16 mouse cellular contexts compared by ENCODE assay signal in genomic region chr8:125901167-125901566, GRCm38 (mm10). TPM values are rescaled to one million over a fixed set of nuclear protein-coding genes. Genes with fewer than 3 reads are reported as not detected.
DNase-seq lines count a peak whose midpoint lies in the region; ATAC-seq and TF ChIP-seq lines count a peak whose summit lies in the region.
"Had no signal": no experiment of that assay in that cellular context is flagged by ENCODE, and none has a peak within 500 bp of the region (broad histone marks: within the 10 kb centered on the region; RNA-seq: fewer than 3 reads in every experiment).

No protein-coding gene starts in this region.

- intact Hi-C loops in gastrocnemius, adult 2 months (cut with DNase I) = no loop called here

- H3K4me3 ChIP-seq in gastrocnemius, adult 2 months = no peak overlapping the region
- no peak overlapping the region for H3K4me3 ChIP-seq in liver, embryonic 14.5 days (ENCODE audit: insufficient read depth in 1 of 2, low read depth in 2 of 2, low read length in 2 of 2)
- no peak overlapping the region for H3K4me3 ChIP-seq in CH12.LX (replicated peaks in 1 of 3; ENCODE audit: low read depth in 2 of 3, low read length in 2 of 3, poor library complexity in 1 of 3)
- no peak overlapping the region for H3K4me3 ChIP-seq in cortical plate, adult 2 months (ENCODE audit: insufficient read depth, low read length)
- H3K4me3 ChIP-seq: heart, embryonic 15.5 days; limb, embryonic 10.5 days had no signal

- dilution Hi-C loops in CH12.LX (cut with MboI; ENCODE audit: extremely low pct_ligation_motif_present, extremely low pct_unique_long_range_greater_than_20kb, low sequenced_read_pairs) = no loop called here

- H3K9ac ChIP-seq in liver, embryonic 14.5 days (replicated peaks) = no peak overlapping the region
- H3K9ac ChIP-seq in CH12.LX (ENCODE audit: insufficient read depth, low read depth) = no peak overlapping the region
- H3K9ac ChIP-seq: heart, embryonic 15.5 days had no signal

- no peak for TF ChIP-seq POLR2A in CH12.LX (IDR thresholded peaks at IDR 0.05; ENCODE audit: low read depth, low read length)
- TF ChIP-seq POLR2A in cortical plate, adult 2 months (IDR thresholded peaks at IDR 0.05; ENCODE audit: extremely low read depth, insufficient read depth, low read length) = no peak

- H3K27me3 ChIP-seq in liver, embryonic 14.5 days (ENCODE audit: control insufficient read depth, insufficient read depth, low read length) = peaks cover 18% of the 10 kb centered on the region
- peaks cover 30% of the 10 kb centered on the region for H3K27me3 ChIP-seq in CH12.LX (replicated peaks)

- TF ChIP-seq CTCF in gastrocnemius, adult 2 months (IDR thresholded peaks at IDR 0.05) = peak; percentile 27; the same call in 1 of the 2 replicates
- TF ChIP-seq CTCF in liver, embryonic 14.5 days (IDR thresholded peaks at IDR 0.05; ENCODE audit: low read depth) = 0 out of 2 replicates have a peak, but pooled peaks have one; percentile 14
- peak; percentile 20 to 45; a peak in 3 of 4 replicates for TF ChIP-seq CTCF in CH12.LX (conservative IDR thresholded peaks at IDR 0.05 in 1 of 2, IDR thresholded peaks at IDR 0.05 in 1 of 2; ENCODE audit: low read depth in 2 of 2, low read length in 2 of 2)
- TF ChIP-seq CTCF in cortical plate, adult 2 months (IDR thresholded peaks at IDR 0.05; ENCODE audit: extremely low read depth, insufficient read depth, low read length) = 0 out of 2 replicates have a peak, but pooled peaks have one; percentile 27

- H3K4me2 ChIP-seq in liver, embryonic 14.5 days (ENCODE audit: low read depth) = no peak overlapping the region
- H3K4me2 ChIP-seq in CH12.LX (ENCODE audit: insufficient read depth, low read depth, poor library complexity, severe bottlenecking) = no peak overlapping the region
- H3K4me2 ChIP-seq: heart, embryonic 15.5 days had no signal

- no peak for TF ChIP-seq EP300 in liver, embryonic 14.5 days (IDR thresholded peaks at IDR 0.05; ENCODE audit: low read depth)
- no peak for TF ChIP-seq EP300 in CH12.LX (IDR thresholded peaks at IDR 0.05; ENCODE audit: low read length)

- no peaks in the 10 kb centered on the region for H3K9me3 ChIP-seq in liver, embryonic 14.5 days (ENCODE audit: control insufficient read depth, low read length)
- H3K9me3 ChIP-seq in CH12.LX (replicated peaks; ENCODE audit: low read length) = no peaks in the 10 kb centered on the region
- H3K9me3 ChIP-seq: heart, embryonic 15.5 days; limb, embryonic 10.5 days had no signal

- WGBS in liver, embryonic 14.5 days (ENCODE audit: insufficient replicate concordance) = 20% methylated on average over 2 of the region's 2 CpGs

- no peaks in the 10 kb centered on the region for H3K36me3 ChIP-seq in liver, embryonic 14.5 days (replicated peaks; ENCODE audit: control insufficient read depth, insufficient read depth, low read depth)
- H3K36me3 ChIP-seq in CH12.LX (replicated peaks in 1 of 2; ENCODE audit: control insufficient read depth in 1 of 2, insufficient read depth in 1 of 2, low read length in 1 of 2) = no peaks in the 10 kb centered on the region
- H3K36me3 ChIP-seq: heart, embryonic 15.5 days; limb, embryonic 10.5 days had no signal

- in situ Hi-C loops in CH12.LX (cut with MboI; ENCODE audit: low pct_ligation_motif_present, low pct_unique_long_range_greater_than_20kb, low sequenced_read_pairs) = no loop called here

- DNase-seq in gastrocnemius, adult 2 months = no peak
- DNase-seq in gastrocnemius, adult 18-20 months (ENCODE audit: low spot score) = no peak
- DNase-seq in liver, embryonic 14.5 days (ENCODE audit: low read depth in 3 of 3, low spot score in 3 of 3) = no peak
- DNase-seq in liver (no peak), CH12.LX (ENCODE audit: extremely low read depth) (no peak)
- no peak for DNase-seq in right cerebral cortex, adult 18-20 months
- no peak for DNase-seq in retina, postnatal 1 day
- DNase-seq: cerebellum, adult 9-11 months; kidney, adult 11 months; layer of hippocampus, postnatal 36 days; lung, adult 18-20 months had no signal

- H3K4me1 ChIP-seq in liver, embryonic 14.5 days (replicated peaks; ENCODE audit: control insufficient read depth in 2 of 2, insufficient read depth in 2 of 2, low read length in 1 of 2) = no peaks in the 10 kb centered on the region
- no peaks in the 10 kb centered on the region for H3K4me1 ChIP-seq in CH12.LX (ENCODE audit: control insufficient read depth in 1 of 2, insufficient read depth in 2 of 2)
- H3K4me1 ChIP-seq in cortical plate, adult 2 months (ENCODE audit: control insufficient read depth, insufficient read depth, low read length) = peaks cover 4% of the 10 kb centered on the region; the same call in 1 of the 2 replicates

- no peaks in the 10 kb centered on the region for H3K79me2 ChIP-seq in CH12.LX (replicated peaks; ENCODE audit: control insufficient read depth, extremely low read depth, insufficient read depth, poor library complexity, severe bottlenecking)

- ATAC-seq in liver, embryonic 14.5 days (ENCODE audit: insufficient read depth) = no peak

- peak; percentile 30 for TF ChIP-seq RAD21 in CH12.LX (IDR thresholded peaks at IDR 0.05; ENCODE audit: low read depth, low read length)

- H3K27ac ChIP-seq in gastrocnemius, adult 2 months = no peak overlapping the region
- H3K27ac ChIP-seq in liver, embryonic 14.5 days = no peak overlapping the region
- no peak overlapping the region for H3K27ac ChIP-seq in CH12.LX (ENCODE audit: insufficient read depth, low read depth)
- 0 out of 2 replicates have a peak overlapping the region, but pooled peaks have one; percentile 3 for H3K27ac ChIP-seq in cortical plate, adult 2 months (ENCODE audit: insufficient read depth, low read length)
- H3K27ac ChIP-seq: heart, embryonic 15.5 days; limb, embryonic 10.5 days had no signal

TF ChIP-seq in CH12.LX, 34 proteins besides CTCF, POLR2A, EP300 and RAD21:
- TF ChIP-seq MXI1 (IDR thresholded peaks at IDR 0.05; ENCODE audit: low read depth, low read length) = no peak
- no peak for TF ChIP-seq ETS1 (conservative IDR thresholded peaks at IDR 0.05; ENCODE audit: low read depth, low read length)
- TF ChIP-seq BHLHE40 (IDR thresholded peaks at IDR 0.05; ENCODE audit: low read depth, low read length) = no peak
- TF ChIP-seq TCF12 (IDR thresholded peaks at IDR 0.05; ENCODE audit: low read depth, low read length) = no peak
- TF ChIP-seq MYC (IDR thresholded peaks at IDR 0.05; ENCODE audit: low read depth, low read length) = no peak
- no peak for TF ChIP-seq E2F4 (IDR thresholded peaks at IDR 0.05; ENCODE audit: insufficient replicate concordance, low read depth, low read length)
- TF ChIP-seq RCOR1 (conservative IDR thresholded peaks at IDR 0.05; ENCODE audit: low read depth, low read length) = no peak
- TF ChIP-seq MAFK (IDR thresholded peaks at IDR 0.05; ENCODE audit: insufficient replicate concordance, low read length) = no peak
- no peak for TF ChIP-seq KAT2A (IDR thresholded peaks at IDR 0.05; ENCODE audit: insufficient replicate concordance, low read length)
- TF ChIP-seq IRF4 (IDR thresholded peaks at IDR 0.05; ENCODE audit: low read depth, low read length) = no peak
- no peak for TF ChIP-seq TBP (conservative IDR thresholded peaks at IDR 0.05; ENCODE audit: low read depth, low read length)
- no peak for TF ChIP-seq USF2 (conservative IDR thresholded peaks at IDR 0.05; ENCODE audit: low read depth, low read length)
- TF ChIP-seq GABPA (IDR thresholded peaks at IDR 0.05; ENCODE audit: insufficient replicate concordance, low read depth, low read length) = no peak
- TF ChIP-seq USF1 (IDR thresholded peaks at IDR 0.05; ENCODE audit: low read depth, low read length) = no peak
- no peak for TF ChIP-seq MAZ (IDR thresholded peaks at IDR 0.05; ENCODE audit: low read depth, low read length)
- no peak for TF ChIP-seq POLR2AphosphoS2 (IDR thresholded peaks at IDR 0.05; ENCODE audit: low read depth, low read length)

RNA-seq across cellular contexts. Expression of gene Pcnx2, which starts 3.0 kb away (rescaled TPM):
- under 1 TPM; 0.20 to 0.39 TPM for total RNA-seq in gastrocnemius, adult 2 months (2021)
- under 1 TPM; 0.21 to 0.48 TPM for total RNA-seq in gastrocnemius, adult 18-20 months (2021)
- 0.17 and 0.19 TPM in 2 replicates for polyA plus RNA-seq in liver, embryonic 14.5 days (2012; rRNA removed)
- polyA plus RNA-seq in liver, embryonic 14.5 days (2014; fragmentation: Nextera tagmentation; extraction: Ambion mirVana) = 0.05 TPM in 1 of 2 replicates, not detected in the other
- total RNA-seq in CH12.LX (2012; rRNA removed) (not detected in 2 replicates), CH12.LX (2014; rRNA removed) (not detected in 2 replicates)
- not detected in 2 replicates for polyA plus RNA-seq in CH12.LX (2012; ENCODE audit: insufficient read length, low read depth)
- 54.4 and 57.8 TPM in 2 replicates for polyA plus RNA-seq in cortical plate, adult 2 months (2012; rRNA removed)
- total RNA-seq: granulocyte monocyte progenitor cell, adult 5-6 weeks; megakaryocyte, adult 5-6 weeks had no signal
- polyA plus RNA-seq: limb, embryonic 10.5 days had no signal

RNA-seq across cellular contexts. Expression of gene Map3k21, which starts 9.1 kb away (rescaled TPM):
- total RNA-seq in gastrocnemius, adult 2 months (2021) = under 1 TPM in 1 of 2 experiments, not detected in 1; 0.05 TPM
- under 1 TPM; 0.05 to 0.26 TPM for total RNA-seq in gastrocnemius, adult 18-20 months (2021)
- 0.04 TPM in 2 replicates for polyA plus RNA-seq in liver, embryonic 14.5 days (2012; rRNA removed)
- 0.01 and 0.11 TPM in 2 replicates for polyA plus RNA-seq in liver, embryonic 14.5 days (2014; fragmentation: Nextera tagmentation; extraction: Ambion mirVana)
- not detected in 2 replicates for total RNA-seq in CH12.LX (2012; rRNA removed)
- total RNA-seq in CH12.LX (2014; rRNA removed) = not detected in 2 replicates
- polyA plus RNA-seq in CH12.LX (2012; ENCODE audit: insufficient read length, low read depth) = not detected in 2 replicates
- polyA plus RNA-seq in cortical plate, adult 2 months (2012; rRNA removed) = 2.4 and 2.5 TPM in 2 replicates
- total RNA-seq: granulocyte monocyte progenitor cell, adult 5-6 weeks; megakaryocyte, adult 5-6 weeks had no signal
